Mouse (Mus musculus) heart, postnatal 25 days (tissue): Measurements from ENCODE around the gene Cdk16. TPM values are rescaled to one million over a fixed set of nuclear protein-coding genes. Genes with fewer than 3 reads are reported as not detected.

Experiments
- DNase-seq: peaks from one replicate; pipeline ENCODE4 v3.0.0; 2022; ENCODE audit warnings: low spot score
- intact Hi-C: fragments of 180-260 bp; cut with DNase I; formaldehyde crosslinking; loops from one replicate; pipeline ENCODE4 v1.15.1; 2025
- total RNA-seq, 2 experiments: library from RNA; stranded (reverse); gene quantifications; 2 replicates each; pipeline ENCODE4 v1.2.3; 2021

Cdk16 gene
- total RNA-seq, 2 experiments from 2014 or later = 133 to 152 TPM

GRCm38 (mm10) chrX:20748829-20749228 is 61.1 kb downstream of the Cdk16 start:
- intact Hi-C loops = no loop called here
- DNase-seq = no peak

Other genes with a start within 250 kb of the Cdk16 start
- under 1 TPM; 0.36 to 0.64 TPM for gene Rgn, start 138.2 kb upstream of the Cdk16 start, total RNA-seq
- 10 to 100 TPM; 21.2 to 22.0 TPM for gene Rbm10, start 70.5 kb upstream of the Cdk16 start, total RNA-seq
- gene Ndufb11, start 70.3 kb upstream of the Cdk16 start, total RNA-seq = 100 to 1,000 TPM; 677 to 733 TPM
- 100 to 1,000 TPM; 205 to 246 TPM for gene Uba1, start 29.6 kb upstream of the Cdk16 start, total RNA-seq
- gene Usp11, start 16.0 kb downstream of the Cdk16 start, total RNA-seq = 1 to 10 TPM; 4.3 to 6.5 TPM
- gene Araf, start 109.9 kb downstream of the Cdk16 start, total RNA-seq = 10 to 100 TPM; 81.2 to 86.3 TPM
- gene Timp1, start 182.2 kb downstream of the Cdk16 start, total RNA-seq = 1 to 10 TPM; 5.5 to 7.1 TPM
- under 1 TPM; 0.36 to 0.39 TPM for gene Syn1, start 233.1 kb downstream of the Cdk16 start, total RNA-seq
- 1 to 10 TPM; 8.3 to 9.7 TPM for gene Cfp, start 243.6 kb downstream of the Cdk16 start, total RNA-seq